Mouse (Mus musculus): ENCODE measurements at regions not wholly inside any gene's neighbourhood (a gene's known extent, or its start where the extent isn't known, plus 50 kb on each side); places are given as distances from the start of the nearest gene placed in this dataset.
A peak's percentile ranks its signal among the peaks of the same experiment; 100 is the strongest.

- DNase-seq (ENCODE audit: low spot score) = no peak
These were observed 214.5 kb upstream of the Ankrd55 start for GRCm38 (mm10) chr13:112073519-112074406.

DNA sequence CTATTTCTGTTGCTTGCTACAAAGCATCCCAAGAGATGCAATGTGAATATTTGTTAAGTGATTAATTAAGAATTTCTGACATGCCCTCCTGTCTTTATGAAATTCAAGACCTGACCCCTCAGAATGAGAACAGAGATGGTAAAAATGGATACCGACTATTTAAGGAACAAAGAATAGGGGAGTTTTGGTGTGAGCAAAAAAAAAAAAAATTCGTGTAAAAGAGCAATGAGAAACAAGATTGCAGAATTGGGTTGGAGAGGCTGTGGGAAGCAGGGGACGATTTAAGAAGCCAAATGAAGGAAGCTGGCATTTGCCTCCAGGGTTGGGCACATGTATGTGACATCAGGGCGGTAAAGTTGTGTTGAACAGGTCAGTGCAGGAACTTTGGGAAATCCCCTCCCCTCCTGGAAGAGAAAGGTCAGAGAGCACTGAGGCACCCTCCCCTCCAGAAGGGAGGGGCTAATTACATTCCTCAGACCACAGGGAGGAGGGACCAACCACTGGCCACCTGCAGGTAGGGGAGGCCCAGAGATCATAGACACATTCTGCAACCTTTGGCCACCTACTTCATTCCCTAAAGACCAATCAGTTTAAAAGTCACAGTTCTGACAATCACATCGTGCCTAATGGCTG lies 212.3 kb upstream of the Ankrd55 start:
- DNase-seq (ENCODE audit: low spot score) = no peak

GRCm38 (mm10) chr13:112078088-112078487 lies 210.2 kb upstream of the Ankrd55 start:
- no peak for DNase-seq (ENCODE audit: low spot score)

GRCm38 (mm10) chr13:112081935-112082334 lies 206.3 kb upstream of the Ankrd55 start:
- DNase-seq (ENCODE audit: low spot score) = no peak

DNA sequence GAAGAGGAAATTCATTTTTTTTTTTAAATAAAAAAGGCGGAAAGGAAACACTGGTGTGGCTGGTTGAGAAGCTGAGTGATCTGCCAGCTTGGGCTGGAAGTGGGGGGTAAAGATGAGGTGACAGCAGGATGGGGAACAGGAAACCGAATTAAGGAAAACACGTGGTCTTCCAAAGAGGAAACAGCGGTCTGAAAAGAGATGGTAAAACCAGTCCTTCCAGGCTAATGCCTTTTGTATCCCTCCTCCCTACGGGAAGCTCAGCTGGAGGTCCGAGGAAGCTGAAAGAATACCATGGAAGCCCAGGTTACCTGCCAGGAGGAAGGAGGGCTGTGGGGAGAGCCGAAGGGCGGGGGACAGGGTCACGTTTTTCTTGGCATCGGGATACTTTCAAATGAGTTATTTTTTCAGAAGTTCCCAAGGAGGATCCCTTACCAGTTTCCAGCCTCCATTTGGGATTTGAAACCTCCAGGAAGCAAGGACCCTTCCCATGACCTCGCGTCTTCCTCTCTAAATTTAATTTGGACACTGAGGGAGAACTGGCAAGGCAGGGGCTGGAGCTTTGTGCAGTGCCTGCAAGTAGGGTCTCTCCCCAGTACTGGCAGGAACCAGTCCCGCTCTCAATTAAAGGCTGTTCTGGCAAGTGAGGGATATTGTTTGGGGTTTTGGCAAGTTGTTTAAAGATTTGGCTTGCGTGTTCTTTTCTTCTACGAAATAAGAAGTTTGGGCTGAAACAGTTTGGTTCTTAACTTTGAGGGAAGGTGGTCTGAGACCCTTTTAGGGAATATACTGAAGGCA lies 203.6 kb upstream of the Ankrd55 start:
- no peak for DNase-seq (ENCODE audit: low spot score)

GRCm38 (mm10) chr13:112088312-112088771 lies 199.9 kb upstream of the Ankrd55 start:
- DNase-seq (ENCODE audit: low spot score) = peak; percentile 12

- DNase-seq (ENCODE audit: low spot score) = no peak
These were observed 197.5 kb upstream of the Ankrd55 start for GRCm38 (mm10) chr13:112090737-112091136.

GRCm38 (mm10) chr13:112095595-112096139 lies 192.6 kb upstream of the Ankrd55 start:
- DNase-seq (ENCODE audit: low spot score) = no peak

GRCm38 (mm10) chr13:112099953-112100591 lies 188.2 kb upstream of the Ankrd55 start:
- no peak for DNase-seq (ENCODE audit: low spot score)

- peak; percentile 24 for DNase-seq (ENCODE audit: low spot score)
These were observed 187.4 kb upstream of the Ankrd55 start for GRCm38 (mm10) chr13:112100592-112101420.

- no peak for DNase-seq (ENCODE audit: low spot score)
These were observed 186.9 kb upstream of the Ankrd55 start for GRCm38 (mm10) chr13:112101421-112101756.

GRCm38 (mm10) chr13:112105953-112106352 lies 182.3 kb upstream of the Ankrd55 start:
- DNase-seq (ENCODE audit: low spot score) = no peak

- DNase-seq (ENCODE audit: low spot score) = no peak
These were observed 173.5 kb upstream of the Ankrd55 start for GRCm38 (mm10) chr13:112114741-112115201.

GRCm38 (mm10) chr13:112116101-112116726 lies 172.0 kb upstream of the Ankrd55 start:
- DNase-seq (ENCODE audit: low spot score) = no peak

GRCm38 (mm10) chr13:112118564-112118963 lies 169.7 kb upstream of the Ankrd55 start:
- no peak for DNase-seq (ENCODE audit: low spot score)

DNA sequence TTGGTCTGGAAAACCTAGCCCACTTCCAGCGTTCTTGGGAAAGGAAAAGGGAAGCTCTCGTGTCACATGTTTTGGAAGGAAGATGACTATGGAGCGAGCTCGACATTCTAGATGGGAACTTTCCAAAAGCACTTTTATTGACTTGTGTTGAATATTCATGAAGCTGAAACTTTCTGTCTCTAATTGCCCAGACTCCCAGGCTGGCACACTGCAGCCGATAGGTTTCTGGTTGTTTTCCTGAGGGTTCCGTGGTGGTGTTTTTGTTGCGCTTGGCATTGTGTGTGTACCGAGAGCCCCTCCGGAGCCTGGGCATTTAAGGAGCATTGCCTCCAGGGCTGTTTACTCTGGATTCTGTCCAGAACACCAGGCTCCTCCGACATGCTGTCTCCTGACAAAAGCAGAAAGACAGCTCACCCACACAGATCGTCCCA lies 168.6 kb upstream of the Ankrd55 start:
- DNase-seq (ENCODE audit: low spot score) = no peak

DNA sequence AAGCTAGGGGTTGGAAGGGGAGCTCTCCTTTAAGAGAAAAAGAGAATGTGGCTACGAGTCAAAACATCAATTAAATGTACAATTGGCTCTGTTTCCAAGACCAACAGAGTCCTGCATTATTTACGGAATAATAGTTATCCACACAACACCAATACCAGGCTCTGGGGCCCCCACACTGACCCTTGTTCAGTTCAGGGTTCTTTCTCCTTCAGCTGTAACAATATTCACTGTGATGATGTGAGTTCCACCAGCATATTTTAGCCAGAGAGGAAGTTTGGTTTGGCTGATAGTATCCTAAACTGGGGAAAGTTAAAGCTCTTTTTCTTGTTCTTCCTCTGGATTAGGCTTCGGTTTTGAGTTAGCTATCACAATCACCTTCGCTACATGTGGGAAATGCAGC lies 167.9 kb upstream of the Ankrd55 start:
- no peak for DNase-seq (ENCODE audit: low spot score)

- no peak for DNase-seq (ENCODE audit: low spot score)
These were observed 167.1 kb upstream of the Ankrd55 start for GRCm38 (mm10) chr13:112121110-112121509.

GRCm38 (mm10) chr13:112122842-112123373 lies 165.3 kb upstream of the Ankrd55 start:
- DNase-seq (ENCODE audit: low spot score) = no peak
